Mouse (Mus musculus) large intestine, adult 2 months (tissue): Measurements from ENCODE around the gene Galntl6. TPM values are rescaled to one million over a fixed set of nuclear protein-coding genes. Genes with fewer than 3 reads are reported as not detected.
"Not testable (repeated sequence)": the region's sequence is repeated elsewhere in the genome, so short reads cannot be mapped to it uniquely, and the experiment has no call there.

Experiments
- DNase-seq: peaks from one replicate; pipeline ENCODE4 v3.0.0-alpha.2; 2012; ENCODE audit warnings: low read depth, low spot score
- WGBS: fragments of 180-500 bp; shearing (Covaris S2); methylation state at CpG from one replicate; pipeline ENCODE4 v1.1.7; 2018; 5-methylcytosine and 5-hydroxymethylcytosine counted together
- polyA plus RNA-seq: library from polyadenylated mRNA; depleted of rRNA; stranded (reverse); fragments of >200 nt; gene quantifications from 2 replicates; pipeline ENCODE4 v1.2.3, GENCODE M21; 2012

Gene Galntl6
- polyA plus RNA-seq, 1 experiment = 0.25 TPM

DNA sequence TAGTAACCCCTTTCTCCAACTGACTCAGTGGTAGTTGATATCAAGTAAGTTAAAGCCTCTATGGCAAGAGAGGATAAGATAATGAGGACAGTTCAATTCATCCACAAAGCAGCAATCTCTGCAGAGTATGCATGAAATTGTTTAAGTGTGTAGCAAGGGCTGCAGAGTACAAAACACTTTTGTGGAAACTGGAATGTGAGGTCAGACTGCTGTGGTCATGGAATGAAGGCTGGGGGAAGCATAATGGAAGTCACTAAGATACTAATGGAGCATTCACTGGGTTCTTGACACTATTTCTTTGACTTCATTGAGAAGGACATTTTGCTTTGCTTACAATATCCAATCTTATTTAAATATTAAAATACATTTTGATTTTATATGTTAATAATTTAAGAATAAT, 252.4 kb downstream of the Galntl6 start:
- DNase-seq = no peak

DNA sequence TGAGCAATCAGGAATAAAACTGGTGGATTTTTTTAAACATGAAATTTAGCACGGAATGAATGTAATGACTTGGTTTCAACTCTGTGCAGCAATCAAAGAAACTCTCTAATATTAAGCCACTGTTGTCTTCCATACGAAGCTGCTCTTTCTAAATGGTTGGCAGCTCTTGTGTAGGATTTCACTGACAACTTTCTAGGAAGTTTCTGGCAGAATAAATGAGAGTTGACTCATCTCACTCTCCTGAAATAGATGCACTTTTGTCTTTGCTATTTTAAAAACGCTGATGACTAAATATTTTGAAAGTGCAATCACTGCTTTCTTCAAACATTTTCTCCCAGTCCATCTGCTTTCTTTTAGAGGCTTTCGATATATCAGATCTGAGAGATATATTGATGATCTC, 256.8 kb downstream of the Galntl6 start:
- no peak for DNase-seq
- WGBS = 67% methylated on average over 4 of the region's 4 CpGs

DNA sequence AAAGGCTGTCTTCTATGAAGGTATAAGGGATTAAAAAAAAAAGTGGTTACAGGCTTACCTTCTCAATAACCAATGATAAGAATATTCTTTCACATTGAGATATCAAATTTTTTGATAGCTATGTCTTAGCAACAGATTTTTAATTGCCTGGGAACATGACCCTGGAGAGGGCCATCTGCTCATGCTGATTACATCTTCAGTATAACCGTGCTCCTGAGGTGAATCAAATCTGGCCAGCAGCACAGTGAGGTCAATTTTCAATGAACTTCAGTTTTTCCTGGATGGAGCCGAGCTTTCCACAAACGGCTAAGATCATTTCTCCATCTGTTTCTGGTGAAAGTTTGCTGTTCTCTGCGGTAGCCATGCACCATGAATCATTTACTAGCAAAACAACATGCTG, 306.0 kb downstream of the Galntl6 start:
- WGBS = 65% methylated on average over 4 of the region's 4 CpGs
- no peak for DNase-seq

DNA sequence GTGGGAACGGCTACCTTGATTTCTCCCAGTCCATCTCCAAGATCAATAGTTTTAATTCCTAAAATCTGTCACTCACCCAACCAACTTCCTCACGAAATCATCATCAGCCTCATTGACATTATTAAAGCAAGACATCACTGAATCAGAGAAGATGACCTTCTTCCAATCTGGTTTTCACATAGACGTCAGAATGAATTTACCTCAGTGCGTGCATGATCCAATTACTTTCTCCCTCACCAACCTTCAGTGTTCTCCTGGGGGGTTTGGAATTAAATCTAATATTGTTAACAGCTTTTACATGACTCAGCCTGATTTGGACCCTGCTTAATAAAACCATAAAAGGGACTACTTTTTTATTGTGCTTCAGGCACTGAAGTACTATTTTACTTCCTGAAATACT, 307.7 kb downstream of the Galntl6 start:
- 85% methylated on average over 4 of the region's 4 CpGs for WGBS
- no peak for DNase-seq

DNA sequence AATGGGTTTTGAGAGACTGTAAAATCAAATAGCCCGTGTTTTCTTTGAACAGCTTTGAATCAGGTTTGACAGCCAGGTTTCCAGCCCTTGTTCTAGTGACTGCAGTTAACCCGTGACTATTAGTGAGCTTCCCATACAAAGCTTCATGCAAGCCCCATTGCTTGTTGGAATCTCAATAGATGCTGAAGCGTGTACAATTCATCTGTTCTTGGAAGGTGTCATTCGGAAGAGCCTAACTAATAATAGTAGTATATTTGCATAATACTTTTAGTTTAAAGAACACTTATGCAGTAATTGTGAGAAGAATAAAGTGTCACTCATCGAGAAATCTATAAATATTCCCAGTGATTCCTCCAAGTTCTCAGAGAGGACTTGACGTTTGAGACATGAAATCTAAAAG, 314.6 kb downstream of the Galntl6 start:
- DNase-seq = no peak
- 73% methylated on average over 6 of the region's 6 CpGs for WGBS

DNA sequence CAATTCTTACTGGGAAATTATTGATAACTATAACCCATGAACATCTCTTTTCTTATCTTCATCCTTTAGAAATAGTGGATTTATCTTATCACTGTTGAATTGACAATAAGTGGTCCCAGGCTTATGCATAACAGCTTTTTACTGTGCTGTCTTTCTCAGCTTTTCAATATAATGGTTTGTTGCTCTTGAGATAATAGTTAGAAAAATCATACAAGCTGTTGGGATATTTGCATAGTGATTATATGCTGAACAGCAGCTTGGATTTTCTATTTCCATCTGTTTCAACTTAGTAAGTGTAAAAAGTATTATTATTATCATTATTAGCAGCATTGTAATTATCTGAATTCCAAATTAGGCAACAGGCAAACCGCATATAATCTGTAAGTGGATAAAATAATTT, 337.1 kb downstream of the Galntl6 start:
- no peak for DNase-seq
- 88% methylated on average over 1 of the region's 1 CpGs for WGBS

DNA sequence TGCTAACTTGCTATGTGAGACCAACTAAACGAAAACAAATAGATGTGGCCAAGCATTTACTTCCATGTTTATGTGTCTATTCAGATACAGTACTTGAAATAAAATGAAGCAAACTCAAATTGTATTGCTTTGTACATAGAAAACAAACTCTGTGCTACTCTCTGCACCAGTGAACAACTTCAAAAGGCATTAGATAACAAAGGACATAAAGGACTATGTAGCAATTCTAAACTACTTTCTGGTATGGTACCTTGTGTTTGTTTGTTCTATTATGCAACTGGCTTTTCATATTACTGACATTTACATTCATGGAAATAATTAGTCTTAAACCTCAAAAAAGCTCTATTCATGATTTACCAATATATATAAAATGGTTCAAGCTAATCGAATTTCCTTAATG, 344.4 kb downstream of the Galntl6 start:
- no peak for DNase-seq

DNA sequence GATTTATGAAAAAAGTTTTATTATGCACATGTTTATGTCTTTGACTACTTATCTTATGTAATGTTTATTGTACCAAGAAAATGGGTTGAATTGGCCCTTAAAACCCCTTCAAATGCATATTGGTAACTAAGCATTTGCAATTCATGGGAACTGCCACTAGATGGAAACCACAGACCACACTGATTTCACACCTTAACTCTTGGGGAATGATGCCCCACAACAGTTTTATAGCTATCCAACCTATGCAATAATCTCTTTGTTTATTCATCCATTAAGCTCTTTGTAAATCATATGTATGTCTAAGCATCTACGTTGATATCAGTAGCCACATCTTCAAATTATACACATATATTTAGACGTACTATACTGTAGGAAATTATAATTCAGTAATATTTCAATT, 346.3 kb downstream of the Galntl6 start:
- DNase-seq = no peak
- 41% methylated on average over 2 of the region's 2 CpGs for WGBS

More for the DNA sequence above, 344.4 kb downstream of the Galntl6 start:
- 48% methylated on average over 2 of the region's 2 CpGs for WGBS

DNA sequence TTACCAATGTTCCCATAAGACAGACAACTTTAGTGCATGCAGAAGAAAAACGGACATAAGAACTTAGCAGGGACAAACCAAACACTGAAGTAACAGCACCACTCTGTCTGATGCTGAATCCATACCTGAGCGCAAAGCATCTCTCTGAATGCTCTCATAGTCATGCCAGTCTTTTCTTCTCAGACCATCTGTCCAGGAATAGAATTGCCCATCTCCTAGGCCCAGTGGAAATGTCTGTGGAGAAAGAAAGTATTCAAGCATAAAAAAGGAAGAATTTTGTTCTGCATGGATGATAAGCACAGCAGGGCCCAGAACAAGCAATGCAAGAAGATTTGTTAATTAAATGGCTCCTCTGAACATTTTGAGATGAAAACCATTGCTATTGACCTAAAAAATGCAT, 376.7 kb downstream of the Galntl6 start:
- 85% methylated on average over 2 of the region's 2 CpGs for WGBS
- no peak for DNase-seq

DNA sequence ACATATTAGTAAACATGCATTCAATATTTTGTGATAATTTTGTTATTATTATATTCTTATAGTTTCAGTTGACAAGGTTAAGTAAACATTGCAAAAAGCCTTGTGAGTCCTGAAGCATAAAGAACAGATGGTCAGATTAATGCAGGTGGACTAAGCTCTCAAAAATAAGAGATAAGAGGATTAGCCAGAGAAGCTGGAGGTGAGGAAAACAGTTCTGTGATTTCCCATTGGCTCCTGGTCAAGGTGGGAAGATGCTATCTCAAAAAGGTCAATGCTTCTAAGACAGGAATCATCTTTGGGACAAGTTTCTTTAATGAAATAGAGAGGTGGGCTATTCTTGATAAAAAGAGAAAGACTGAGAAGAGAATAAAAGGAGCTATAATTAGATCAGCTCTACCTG, 377.8 kb downstream of the Galntl6 start:
- no peak for DNase-seq

DNA sequence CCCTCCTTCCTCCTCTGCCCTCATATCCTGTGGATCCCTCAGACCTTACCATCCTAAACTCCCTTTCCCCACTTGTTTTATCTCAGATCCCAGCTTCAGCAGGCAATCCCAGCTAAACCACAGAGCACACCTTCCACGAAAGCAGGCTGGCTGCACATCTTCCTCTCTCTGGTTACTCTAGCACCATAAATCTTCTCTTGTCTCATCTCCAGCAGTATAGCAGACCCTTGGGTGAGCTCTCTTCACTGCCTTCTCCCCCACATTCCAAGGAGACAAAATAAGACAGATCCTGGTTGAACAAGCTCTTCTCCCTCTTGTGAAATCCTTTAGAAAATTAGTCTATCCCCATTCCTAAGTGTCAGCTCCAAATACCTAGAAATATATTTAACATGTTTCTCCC, 389.0 kb downstream of the Galntl6 start:
- no peak for DNase-seq
- WGBS = 14% methylated on average over 1 of the region's 1 CpGs

DNA sequence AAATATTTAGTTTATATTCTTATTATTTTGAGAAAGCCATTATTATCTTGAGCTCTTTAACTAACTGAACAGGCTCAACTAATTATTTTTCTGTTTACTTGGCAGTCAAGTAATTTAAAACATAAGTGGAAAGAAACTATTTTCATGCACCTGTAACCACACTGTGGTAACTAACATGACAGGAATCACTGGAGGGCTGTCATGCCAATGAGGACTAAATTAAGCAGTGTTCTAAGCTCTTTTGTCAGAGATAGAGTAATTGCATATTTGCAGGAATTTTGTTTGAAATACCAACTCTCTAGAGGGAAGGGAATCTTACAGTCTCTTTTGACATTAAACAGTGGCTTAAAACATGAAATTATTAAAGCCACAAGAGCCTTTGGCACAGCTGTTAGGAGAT, 390.5 kb downstream of the Galntl6 start:
- no peak for DNase-seq

DNA sequence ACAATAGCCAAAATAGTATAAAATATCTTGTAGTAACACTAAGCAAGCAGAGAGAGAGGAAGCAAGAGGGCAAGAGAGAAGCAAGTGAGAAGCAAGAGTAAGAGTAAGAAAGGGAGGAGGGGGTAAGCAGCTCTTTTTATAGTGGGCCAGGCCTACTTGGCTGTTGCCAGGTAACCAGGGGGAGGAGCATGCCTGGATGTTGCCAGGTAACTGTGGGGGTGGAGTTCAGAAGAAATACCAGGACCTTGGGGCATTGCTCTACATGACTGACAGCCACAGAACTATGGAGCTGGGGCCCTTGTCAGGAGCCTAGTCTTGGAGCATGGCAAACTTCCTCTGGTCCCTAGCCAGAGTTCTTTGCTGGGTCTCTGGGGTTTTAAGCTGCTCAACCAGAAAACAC, 401.9 kb downstream of the Galntl6 start:
- no peak for DNase-seq

DNA sequence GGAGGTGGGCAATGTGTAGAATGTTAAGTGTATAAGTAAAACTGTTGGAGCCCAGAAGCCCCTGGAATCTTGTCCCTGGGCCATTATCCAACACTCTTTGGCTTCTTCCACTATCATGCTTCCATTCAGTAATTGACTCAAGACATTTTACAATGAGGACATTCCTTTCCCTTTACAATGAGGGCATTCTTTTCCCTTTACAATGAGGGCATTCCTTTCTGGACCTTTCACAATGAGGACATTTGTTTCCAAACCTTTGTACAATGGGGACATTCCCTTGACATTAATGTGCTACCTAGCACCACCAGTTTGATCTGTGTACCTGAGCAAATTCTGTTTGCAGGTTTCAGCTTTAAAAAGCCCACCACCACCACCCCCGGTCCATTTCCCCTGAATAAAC, 403.4 kb downstream of the Galntl6 start:
- DNase-seq = no peak
- WGBS = 37% methylated on average over 1 of the region's 1 CpGs

DNA sequence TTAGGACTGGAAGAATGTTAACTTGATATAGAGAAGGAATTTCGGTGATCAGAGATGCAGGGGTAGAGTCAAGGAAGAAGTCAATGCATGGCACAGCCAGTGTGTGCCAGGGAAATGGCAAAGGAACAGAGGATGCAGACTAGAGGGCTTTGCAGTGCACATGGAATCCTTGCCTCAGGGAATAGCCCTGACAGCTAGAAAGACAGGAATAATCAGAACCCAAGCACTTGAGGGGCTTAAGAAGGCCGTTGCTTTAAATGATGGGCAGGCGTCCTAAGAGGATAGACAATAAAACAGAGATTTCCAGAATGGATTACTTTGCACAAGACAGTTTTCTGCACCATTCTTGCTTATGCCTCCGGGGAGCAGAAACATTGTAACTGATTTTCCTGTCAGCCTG, 425.3 kb downstream of the Galntl6 start:
- DNase-seq = no peak
- WGBS = 73% methylated on average over 4 of the region's 4 CpGs

DNA sequence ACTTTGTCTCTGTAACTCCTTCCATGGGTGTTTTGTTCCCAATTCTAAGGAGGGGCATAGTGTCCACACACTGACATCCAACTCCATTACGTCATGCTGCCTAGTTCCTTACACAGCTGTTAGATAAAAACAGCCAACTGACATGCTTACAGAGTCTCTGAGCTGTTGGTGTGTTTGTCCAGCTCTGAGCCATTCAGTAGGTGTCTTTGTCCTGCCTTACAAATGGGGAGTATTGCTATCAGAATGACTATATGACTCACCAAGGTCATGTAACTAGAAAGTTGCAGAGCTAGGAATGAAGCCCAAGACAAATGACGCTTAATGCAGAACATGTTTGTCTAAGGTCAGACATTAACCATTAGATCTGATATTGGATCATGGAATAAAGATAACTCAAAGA, 449.1 kb downstream of the Galntl6 start:
- WGBS = 46% methylated on average over 2 of the region's 2 CpGs
- not testable (repeated sequence) for DNase-seq

DNA sequence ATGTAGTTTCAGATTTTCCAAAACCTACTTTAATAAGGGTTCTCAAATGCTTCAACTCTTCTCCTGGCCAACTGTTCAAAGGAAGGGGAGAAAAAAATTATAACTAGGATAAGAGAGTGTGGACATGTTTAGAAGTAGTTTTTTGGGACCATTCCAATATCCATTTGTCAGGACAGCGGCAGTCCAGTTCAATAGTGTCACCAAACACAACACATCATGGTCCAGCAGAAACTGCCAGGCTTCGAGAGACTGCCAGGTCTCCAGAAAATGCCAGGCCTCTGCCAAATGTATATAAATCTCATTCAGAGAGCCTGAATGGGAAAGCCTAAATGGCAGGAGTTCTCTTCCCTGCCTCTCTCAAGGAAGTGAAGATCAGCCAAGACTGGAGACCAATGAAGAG, 469.7 kb downstream of the Galntl6 start:
- DNase-seq = no peak
- 68% methylated on average over 2 of the region's 2 CpGs for WGBS

DNA sequence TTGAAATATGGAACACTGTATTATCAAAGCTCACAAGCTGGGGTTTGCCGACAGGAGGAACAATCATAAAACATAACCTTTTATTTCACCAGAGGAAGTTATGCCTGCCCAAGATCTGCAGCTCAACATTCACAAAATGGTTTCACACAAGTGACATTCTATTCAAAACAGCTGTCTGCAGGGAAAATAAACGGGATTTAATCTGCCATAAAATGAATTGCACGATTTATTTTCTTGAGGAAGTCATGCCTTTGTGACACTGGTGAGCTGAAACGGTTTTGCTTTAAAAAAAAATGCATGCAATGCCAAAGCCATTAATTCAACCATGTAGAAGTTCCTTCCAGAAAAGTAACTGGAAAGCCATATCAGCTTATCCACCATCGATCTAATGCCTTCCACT, 494.0 kb downstream of the Galntl6 start:
- no peak for DNase-seq
- WGBS = 39% methylated on average over 5 of the region's 5 CpGs

DNA sequence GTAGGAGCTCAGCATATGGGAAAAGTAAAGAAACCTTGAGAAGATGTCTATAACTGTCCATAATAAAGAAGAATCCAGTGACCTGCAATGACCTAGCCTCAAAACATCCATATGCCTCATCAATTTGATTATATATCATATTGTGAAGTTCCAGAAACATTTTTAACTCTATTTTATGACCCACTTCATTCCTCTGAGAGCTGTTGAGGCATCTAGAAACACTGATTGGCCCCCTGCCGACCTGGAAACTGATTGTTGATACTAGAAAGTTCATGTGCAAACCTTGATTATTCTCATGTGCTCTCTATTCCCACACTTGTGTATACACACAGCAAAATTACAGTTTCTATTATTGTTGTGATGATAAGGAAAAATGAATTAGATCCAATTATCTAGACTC, 494.9 kb downstream of the Galntl6 start:
- 36% methylated on average over 1 of the region's 1 CpGs for WGBS
- no peak for DNase-seq

DNA sequence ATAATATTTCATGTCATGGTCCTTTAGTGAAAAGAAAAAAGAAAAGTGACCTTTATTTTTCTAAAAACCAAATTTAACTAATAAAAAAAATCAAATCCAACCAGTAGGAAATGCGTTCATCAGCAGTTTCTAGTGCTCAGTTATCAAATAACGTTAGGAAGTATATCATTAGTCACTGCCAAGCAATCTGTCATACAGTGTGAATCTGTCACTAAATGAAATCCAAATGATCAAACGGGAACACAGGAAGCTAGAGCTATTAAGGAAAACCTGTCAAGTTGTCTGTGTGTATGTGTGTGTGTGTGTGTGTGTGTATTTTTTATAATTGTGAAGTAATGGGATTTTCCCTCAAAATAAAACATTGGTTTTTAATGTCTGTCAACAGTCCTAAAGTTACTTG, 515.9 kb downstream of the Galntl6 start:
- 68% methylated on average over 3 of the region's 3 CpGs for WGBS
- DNase-seq = no peak

DNA sequence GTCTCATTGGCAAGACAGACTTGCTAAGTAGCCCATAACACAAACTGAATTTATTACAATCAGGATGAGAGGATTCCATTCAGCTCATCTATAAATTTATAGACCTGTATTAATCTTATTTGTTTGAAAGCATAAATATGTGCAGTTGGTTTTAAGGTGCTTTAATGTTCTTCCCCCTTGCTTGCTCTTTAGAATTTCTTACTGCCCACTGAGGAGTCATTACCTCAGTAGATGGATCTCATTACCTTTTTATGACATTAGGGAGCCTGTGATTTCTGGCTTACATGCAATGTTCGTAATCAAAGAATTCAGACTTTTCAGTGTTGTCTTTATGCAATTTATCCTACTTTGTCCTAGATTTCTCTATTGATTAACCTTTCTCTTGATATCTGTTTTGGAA, 516.6 kb downstream of the Galntl6 start:
- WGBS = 84% methylated on average over 1 of the region's 1 CpGs
- no peak for DNase-seq

DNA sequence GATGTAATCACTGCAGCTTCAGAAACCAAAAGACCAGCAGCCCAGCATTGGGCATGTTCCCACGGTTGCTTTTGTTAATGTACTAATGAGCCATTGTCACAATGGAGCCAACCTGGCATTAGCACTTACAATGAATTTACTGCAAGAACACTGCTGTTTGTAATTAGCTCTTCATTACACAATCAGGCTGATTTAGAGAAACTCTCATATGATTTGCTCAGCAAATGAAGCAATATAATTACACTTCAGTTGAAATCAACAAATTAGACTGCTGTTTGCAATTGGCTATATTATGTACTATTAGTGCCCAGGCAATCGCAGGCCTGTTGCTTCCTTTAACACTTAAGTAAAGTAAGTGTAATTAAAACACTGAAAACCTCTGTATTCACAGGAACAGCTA, 540.1 kb downstream of the Galntl6 start:
- 81% methylated on average over 2 of the region's 2 CpGs for WGBS
- no peak for DNase-seq

DNA sequence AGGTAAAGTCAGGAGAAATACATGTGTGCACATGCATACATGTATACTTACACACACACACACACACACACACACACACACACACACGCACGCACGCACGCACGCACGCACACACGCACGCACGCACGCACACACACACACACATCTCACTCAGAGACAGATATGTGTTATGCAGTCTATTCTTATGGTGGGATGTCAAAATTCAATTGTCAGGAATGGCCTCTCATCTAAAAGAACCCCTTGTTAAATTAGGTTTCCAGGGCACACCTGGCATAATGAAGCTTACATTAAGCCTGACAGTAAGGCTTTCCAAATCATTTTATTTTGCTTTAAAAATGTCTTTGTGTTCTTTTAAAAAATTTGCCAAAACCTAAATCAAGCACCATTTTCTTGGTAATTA, 540.5 kb downstream of the Galntl6 start:
- DNase-seq = no peak
- WGBS = 99% methylated on average over 10 of the region's 10 CpGs
